Mouse (Mus musculus): ENCODE measurements at regions not wholly inside any gene's neighbourhood (a gene's known extent, or its start where the extent isn't known, plus 50 kb on each side); places are given as distances from the start of the nearest gene placed in this dataset.

DNA sequence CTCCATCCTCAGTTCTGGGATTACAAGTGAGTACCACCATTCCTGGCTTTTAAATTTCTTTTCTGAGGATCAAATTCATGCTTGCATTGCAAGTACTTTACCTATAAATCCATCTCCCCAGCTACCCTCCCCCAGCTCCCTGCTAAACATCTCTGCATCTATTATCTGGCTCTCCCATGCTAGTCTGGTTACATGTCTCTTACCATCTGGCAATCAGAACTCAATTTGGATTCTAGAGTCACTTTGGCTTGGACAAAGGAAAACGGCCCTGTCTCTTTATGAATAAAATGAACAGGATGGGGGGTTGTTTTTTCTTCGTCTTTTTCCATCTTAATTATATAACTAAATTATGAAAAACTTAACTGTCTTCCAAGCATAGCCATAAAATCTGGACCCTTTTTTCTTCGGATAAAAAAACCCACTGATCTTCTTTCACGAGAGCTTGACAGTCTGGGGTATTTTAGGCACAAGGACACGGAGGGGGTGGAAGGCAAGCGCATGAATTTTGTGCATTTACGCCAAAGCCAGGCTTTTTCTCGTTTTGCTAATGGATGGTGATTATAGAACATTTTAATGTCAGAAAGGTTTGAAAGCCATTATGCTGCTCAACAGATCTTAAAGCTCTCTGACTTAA is 151.6 kb downstream of the Cmpk2 start:
- no peak for DNase-seq

DNA sequence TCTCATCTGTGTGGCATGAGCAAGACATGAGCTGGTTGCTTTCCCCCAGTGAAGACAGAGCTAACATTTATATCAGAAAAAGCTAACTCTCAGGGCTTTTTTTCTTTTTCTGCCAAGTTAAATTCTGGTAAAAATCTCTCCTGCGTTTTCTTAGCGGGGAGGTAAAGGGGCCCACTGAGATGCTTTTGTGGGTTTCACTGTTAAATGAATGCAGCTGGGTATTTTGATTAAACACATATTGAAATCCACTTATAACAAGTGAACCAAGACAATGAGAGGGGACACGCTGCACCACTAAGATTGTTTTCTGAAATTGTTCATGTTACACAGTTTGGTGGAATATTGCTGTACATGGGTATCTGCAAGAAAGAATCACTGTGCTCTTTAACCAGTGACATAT is 149.0 kb downstream of the Cmpk2 start:
- DNase-seq: no peak

DNA sequence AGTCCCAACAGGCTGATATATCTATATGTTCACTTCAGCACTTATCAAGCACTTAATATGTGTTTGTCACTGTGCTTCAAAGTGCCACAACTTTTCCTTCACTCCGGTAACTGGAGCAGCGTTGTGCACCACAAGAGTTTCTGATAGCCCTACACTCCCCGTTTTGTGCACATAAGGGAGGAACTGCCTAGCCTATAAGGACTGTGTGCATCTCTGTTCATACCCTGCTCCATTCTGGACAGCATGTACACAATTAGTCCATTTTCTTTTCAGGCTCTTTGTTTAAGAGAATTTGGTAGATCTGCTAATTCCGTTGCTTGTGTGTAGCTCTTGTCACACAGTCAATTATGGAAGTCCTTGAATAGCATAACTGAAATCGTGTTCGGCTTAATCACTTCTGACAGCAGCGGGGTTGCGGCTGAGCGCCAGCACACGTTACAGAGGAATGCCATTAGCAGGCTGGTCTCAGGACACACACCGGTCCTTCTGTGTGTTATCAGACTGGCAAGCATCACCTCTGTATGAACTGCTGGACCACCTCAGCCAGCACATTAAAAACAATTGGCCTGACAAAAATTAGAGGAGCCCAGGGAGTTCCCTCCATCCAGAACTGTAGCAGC is 144.2 kb downstream of the Cmpk2 start:
- no peak for DNase-seq

DNA sequence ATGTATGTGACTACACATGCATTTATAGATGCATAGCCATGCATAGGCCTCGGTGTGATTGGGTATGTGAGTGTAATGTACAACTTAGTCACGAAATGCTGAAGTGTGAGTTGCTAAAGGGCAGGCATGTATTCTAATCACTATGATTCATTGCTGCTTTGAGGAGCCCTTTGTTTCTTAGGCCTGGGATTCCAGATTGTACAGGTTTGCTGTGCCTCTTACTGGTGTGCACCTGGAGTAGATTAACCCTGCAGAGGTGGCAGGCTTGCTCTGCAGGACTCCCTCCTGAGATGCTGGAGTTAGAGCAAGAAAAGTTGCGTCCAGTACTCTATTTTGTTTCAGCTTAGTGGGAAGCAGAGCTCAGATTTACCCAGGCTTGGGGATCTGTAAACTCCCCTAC is 141.1 kb downstream of the Cmpk2 start:
- DNase-seq: no peak

DNA sequence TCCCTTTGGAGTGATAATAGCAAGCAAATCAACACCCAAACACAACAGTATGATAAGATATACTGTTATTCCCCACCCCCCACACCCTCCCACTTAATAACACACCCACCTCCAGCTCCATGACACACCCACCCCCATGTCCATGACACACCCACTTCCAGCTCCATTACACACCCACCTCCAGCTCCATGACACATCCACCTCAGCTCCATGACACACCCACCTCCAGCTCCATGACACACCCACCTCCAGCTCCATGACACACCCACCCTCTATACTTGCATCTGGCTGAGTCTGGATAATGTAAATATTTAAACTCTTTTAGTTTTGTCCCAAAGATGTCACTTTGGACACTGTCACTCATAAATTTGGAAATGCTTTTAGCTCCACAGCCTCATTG is 129.5 kb downstream of the Cmpk2 start:
- DNase-seq: no peak

DNA sequence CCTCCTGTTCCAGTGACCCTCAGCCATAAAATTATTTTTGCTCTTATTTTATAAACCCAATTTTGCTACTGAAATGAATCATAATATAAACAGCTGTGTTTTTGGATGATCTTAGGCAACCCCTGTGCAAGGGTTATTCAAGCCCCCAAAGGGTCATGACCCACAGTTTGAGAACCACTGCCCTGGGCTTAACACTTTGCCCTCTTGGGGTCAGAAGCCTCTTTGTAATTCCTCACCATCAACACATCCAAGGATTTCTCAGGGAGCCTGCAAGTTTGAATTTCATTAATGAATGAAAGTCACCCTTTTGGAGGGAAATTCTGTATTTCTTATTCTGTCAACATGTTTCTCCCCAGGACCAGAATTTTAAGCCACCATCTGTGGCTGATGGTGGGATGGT is 123.1 kb downstream of the Cmpk2 start:
- DNase-seq: no peak

DNA sequence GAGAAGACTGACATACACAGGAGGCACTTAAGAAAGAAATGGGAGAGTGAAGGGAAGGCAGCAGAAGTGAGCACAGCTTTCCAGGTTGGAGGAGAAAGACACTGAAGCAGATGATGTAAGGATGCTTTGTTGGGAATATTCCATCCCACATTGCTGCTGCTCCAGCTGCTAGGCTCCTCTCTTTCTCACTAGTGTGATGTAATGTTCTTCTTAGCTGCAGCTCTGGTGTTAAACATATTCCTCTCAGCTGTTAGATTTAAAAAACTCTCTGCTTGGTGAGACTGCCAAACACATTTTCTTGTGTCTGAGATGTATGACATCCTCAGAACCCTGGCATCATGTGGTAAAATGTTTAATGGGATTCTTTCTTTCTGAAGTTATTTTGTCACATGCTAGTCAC is 120.1 kb downstream of the Cmpk2 start:
- DNase-seq: no peak

DNA sequence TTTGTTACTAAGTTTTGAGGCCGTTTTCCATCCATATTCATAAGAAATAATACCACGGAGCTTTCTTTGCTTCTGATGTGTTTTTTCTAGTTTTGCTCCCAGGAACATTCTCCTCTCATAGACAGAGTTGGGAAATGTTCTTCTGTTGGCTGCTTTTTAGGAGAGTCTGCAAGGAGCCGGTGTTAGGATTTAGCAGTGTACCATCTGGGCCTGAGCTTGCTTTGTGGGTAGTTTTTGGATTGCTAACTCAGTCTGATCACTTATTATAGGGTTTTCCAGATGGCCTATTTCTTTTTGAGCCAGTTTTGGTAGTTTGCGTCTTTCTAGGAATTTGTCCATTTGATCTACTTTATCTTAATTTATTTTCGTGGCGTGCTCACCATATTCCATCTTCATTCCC is 108.4 kb downstream of the Cmpk2 start:
- no peak for DNase-seq

DNA sequence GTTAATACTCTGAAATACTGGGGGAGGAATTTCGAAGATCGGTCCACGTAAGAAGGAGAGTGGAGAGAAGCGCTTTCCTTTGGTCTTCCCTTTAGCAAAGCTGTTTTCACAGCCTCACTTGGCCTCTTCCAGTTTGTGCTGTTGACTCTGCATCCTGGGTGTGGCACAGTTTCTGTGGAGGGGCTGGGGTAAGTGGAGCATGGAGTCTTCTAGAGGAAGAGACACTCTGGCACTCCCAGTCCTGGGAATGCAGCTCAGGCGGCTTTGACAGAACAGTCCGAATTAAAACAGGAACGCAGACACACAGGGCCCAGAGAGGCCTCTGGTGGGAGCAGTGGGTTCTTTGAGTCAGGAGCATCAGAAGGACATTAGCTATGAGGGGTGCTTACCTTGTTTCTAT is 102.6 kb downstream of the Cmpk2 start:
- DNase-seq: no peak

DNA sequence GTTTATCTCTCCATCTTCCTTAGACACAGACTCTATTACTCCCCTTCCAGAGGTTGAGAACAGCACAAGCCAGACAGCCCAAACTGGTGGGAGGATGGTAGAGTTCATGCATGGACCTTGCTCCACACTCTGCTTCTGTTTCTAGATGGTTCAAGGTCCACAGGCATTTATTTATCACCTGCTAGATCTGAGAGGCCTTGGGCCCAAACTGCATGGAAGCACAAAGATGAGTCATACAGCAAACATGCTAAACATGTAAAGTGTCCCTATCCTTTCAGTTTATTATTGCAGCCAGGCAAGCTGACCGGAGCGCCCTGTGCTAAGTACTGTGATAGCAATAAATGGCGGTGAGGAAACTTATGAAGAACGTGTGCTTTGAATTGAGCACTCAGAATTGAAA is 98.4 kb downstream of the Cmpk2 start:
- DNase-seq: no peak

DNA sequence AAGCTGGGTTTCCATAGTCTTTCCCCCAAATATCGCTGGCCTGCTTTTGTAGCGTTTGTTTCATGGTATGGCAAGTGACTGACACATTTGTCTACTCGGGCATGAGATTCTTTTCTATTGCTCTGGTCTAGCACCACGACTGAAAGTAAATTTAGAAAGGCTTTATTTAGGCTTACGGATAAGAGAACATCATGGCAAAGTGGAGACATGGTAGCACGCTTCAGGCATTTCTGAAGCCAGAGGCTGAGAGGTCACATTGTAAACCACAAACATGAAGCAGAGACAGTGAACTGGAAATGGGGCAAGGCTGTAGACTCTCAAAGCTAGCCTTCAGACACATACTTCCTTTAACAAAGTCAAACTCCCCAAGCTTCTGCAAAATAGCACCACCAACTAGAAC is 93.9 kb downstream of the Cmpk2 start:
- no peak for DNase-seq

DNA sequence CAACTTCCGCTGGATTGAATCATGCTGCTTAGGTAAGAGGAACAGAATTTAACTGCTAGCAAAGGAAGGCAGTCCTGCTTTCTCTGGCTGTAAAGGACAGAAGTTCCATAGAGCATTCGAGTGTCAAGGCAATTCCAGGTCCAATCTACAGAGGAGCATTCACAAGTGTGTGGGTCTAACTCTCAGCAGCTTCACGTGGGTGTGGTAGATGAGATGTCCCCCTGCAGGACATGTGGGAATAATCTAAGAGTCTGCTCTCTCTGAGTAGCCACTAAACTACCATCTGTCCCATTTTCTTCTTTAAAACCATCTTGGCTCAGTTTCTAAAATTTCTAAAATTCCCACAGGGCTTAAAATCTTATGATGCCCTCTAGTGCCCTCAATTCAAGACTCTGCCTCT is 90.6 kb downstream of the Cmpk2 start:
- no peak for DNase-seq

DNA sequence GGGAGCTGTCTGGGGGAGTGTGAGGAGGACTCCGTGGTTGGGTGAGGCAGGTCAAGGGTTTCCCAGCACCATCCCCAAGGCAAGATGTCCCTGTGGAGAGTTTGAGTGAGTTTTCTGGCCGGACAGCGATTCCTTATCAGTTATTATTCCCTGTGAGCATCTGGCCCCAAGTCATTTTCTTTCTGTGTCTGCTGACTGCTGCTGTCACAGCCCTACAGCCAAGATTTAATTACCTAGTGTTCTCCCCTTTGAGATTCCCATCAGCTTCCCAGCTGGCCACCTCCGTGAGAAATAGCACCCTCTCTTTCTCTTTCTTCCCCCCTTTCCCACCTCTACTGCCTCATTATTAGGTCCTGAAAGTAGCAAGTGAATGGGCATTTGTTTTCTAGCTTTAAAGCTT is 88.4 kb downstream of the Cmpk2 start:
- no peak for DNase-seq

DNA sequence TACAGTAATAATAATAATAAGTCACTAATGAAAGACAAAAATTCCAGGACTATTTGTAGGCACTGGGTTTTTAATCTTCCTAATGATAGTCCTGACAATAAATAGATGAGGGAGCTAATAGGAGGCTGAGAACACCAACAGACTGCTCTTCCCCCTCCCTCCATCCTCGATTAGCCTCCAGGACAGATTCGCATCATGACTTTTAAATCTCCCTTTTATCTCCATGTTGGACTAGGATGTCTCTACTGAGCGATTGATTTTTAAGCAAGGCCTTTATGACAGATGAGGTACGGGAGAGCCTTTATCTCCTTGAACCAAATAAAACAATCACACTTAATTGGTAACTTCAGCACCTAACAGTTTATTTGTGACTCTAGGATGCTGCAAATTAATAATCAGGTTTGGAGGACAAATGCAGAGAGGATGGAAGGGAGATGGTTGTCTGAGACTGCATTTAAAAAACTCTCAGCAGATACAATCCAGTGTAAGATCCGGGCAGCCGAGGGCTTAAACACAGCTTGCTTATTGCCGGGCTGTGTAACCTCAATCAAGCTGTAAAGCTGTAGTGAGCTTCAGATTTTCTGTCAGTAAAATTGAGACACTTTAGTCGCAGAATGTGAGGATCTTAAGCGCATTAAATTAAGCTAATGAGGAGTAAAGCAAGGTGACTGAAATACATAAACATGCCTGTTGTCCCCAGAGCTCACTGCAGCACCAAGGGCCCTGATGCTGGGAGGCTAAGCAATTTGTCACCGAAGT is 82.3 kb downstream of the Cmpk2 start:
- DNase-seq: no peak

DNA sequence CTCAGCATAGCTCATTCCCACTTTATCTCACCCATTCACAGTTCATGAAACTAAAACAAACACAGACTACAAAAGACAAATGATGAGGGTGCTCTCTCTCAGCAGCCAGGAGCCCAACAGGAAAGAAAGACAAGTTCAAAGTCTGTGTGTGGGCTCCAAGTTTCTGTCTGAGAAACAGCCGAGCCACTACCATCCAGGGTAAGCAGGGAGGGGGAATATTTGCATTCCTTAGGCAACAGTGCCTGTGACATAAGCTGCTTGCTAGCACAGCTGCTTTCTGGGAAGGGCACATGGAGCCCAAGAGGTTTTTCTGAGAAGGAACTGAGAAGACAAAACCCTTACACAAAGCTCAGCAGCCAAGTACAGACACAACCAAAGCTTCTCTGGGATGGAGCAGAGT is 78.5 kb downstream of the Cmpk2 start:
- DNase-seq: no peak

DNA sequence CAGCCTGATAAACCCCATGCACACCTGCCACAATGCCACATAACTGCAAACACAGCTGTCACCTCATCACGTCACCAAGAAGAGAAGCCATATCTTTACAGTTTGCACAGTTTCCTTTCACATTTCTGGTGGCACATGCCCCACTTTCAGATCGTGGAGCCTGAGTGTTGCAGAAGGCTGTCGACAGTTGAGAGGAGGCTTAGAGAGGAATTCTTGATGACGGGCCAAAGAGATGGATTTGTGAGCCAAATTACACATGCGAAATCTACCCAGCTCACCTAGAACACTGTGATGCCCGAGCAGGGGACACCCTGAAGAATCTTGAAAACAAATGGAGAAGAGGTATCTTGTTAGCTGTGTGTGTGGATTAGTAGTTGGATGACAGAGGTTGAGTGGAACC is 77.4 kb downstream of the Cmpk2 start:
- no peak for DNase-seq

DNA sequence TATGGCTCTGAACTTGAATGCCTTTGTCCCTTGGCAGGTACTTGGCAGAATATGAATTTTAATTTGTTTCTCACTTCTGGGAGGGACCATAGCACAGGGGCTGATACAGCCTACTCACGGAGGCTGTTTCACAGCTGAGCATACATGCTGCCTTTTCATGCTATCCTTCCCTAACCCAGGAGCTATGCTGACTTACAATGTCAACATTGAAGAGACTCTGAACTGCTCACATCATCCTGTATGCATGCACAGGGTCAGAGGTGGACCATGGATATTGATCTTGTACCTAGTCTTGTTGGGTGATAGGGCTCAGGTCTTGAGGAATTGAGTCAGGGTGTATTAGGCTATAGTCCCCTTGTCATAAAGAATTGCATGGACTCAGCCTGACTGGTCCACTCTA is 74.5 kb downstream of the Cmpk2 start:
- no peak for DNase-seq

DNA sequence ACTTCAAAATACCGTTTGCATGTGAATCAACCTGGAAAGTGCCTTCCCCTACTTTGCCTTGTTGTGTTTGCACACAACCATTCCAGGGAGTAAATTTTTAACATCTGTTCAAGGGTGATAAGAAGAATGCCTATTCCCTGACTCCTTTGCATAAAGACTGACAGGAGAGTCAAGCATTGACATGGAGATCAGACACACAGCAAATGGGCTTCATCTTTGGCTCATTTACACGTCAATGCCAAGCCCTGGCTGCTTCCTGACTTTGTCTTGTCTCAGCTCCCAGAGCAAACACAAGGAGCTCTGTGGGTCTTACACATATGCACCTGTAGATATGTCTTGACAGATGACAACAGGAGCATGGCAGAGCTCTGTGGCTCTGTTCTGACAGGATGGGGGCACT is 73.4 kb downstream of the Cmpk2 start:
- no peak for DNase-seq

DNA sequence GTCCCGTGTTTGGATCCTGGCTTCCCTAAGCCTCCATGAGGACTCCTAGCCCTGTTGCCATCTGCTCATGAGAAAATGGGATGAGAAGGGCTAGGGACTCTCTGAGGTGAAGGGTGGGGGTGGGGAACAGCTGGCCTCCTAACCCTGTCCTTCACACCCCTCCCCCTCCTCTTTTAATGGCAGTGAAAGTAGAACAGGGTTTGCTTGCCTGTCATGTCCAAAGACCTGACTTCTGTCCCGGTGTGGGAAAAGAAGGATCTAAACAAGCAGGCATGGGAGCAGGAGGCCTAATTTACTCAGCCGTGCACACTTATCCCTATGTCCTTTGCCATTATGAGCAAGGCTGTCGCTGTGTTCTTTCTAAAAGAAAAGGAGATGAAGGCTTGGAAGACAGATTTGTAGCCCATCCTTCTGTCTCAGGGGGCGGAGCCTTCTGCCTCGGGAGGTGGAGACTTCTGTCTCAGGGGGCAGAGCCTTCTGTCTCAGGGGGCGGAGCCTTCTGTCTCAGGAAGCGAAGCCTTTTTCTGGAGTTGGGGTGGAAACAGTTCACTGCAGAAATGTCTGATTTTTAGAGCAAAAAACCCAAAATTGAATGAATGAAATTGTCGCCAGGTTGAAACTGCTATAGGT is 66.4 kb downstream of the Cmpk2 start:
- no peak for DNase-seq

DNA sequence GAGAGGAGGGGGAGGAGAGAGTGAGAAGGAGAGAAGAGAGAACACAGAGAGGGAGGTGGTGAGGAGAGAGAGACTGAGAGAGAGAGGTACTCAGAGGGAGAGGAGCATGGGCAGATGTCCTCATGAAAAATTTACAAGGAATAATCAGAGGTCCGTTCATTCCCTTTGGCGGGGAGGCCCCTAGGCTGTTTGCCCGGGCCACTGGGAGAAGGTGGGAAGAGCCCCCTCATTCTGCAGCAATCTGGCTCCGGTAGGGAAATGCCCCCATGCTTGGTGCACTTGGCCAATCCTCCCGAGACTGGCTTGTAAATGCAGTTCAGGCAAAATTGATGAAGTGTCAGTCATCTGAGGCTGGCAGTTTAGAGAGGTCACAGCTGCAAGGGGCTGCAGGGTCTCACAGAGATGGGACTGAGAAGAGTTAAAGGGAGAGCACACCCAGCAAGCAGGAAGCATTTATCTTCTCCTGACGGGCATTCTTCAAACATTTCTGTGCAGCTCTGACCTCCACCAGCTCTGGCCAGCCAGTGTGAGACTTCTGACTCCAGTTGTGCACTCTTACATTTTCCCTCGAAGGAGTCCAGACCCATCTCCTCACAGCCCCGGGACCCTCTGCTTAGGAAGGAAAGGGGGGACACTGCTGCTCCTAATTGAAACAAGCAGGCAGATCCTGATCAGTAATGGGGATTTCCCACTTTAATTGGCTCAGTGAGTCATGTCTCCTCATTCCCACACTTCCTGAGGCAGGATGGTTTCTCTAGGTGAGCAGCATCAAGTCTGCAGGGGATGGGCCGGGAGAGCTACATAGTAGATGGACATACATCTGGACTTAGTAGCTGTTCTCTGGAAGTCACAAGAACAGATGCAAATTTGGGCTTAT is 65.5 kb downstream of the Cmpk2 start:
- no peak for DNase-seq

DNA sequence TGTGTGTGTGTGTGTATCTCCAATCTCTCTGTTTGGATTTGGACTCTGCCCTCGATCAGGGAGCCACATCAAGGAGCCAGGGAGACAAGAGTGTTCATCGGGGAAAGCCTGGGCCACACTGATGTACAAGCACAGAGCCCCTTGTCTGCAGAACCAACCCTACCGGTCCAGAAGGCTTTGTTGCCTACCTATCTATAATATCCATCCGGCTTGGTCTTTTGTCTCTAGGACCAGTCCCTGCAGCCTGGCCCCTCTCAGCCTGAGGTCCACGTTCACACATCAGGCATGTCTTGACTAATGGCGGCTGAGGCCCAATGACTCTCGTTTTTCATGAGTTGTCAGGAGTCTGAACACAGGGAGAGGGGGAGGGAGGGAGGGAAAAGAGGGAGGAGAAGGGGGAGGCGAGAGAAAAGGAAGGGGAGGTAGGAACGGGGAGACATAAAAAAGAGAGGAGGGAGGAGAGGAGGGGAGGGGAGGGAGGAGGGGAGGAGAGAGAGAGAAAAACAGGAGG is 64.7 kb downstream of the Cmpk2 start:
- DNase-seq: no peak

DNA sequence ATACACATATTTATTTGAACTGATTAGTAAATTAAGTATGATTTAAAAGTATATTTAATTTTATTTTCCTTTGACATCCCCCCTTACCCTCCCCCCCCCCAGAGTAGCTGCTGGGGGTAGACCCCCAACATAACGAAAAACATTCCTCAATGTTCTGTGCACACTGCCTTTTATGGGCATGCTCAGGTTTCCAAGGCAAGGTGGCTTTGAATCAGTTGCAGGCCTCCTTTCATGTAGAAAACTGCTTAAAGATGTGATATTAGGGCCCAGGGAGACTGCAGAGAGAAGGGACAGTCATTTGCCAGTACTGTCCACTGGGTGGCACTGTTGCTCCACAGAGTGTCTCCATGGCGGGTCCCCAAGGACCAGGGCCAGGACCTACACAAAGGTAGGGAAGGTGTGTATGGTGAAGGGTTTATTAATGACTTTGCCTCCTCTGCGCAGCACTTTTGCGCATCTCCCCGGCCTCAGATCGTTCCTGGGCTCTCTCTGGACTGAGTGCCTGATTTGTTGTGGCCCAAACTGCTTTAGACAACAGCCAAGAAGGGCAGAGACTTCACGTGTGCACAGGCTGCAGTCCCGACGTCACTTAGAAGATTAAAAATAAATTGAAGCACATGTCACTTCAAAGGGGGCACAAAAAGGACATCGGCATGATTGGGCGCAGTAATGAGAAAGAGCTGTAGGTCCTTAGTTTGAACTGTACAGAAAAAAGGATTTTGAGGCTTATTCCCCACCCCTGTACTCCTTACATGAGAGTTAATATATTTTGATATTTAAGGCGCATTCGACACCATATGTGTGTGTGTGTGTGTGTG is 64.0 kb downstream of the Cmpk2 start:
- peak; percentile 82 for DNase-seq

Measured in kidney, adult 18-20 months (tissue).